Mouse (Mus musculus): ENCODE measurements at regions not wholly inside any gene's neighbourhood (a gene's known extent, or its start where the extent isn't known, plus 50 kb on each side); places are given as distances from the start of the nearest gene placed in this dataset.

- DNase-seq, result no peak
Observed at GRCm38 (mm10) chr4:56686141-56686540, 53.7 kb upstream of the Gm26657 start.

GRCm38 (mm10) chr4:56685696-56686095 is 54.2 kb upstream of the Gm26657 start:
- no peak for DNase-seq

GRCm38 (mm10) chr4:56685123-56685522 is 54.7 kb upstream of the Gm26657 start:
- DNase-seq, result peak; percentile 85 to 90

GRCm38 (mm10) chr4:56684031-56684430 is 55.8 kb upstream of the Gm26657 start:
- DNase-seq, result no peak

DNA sequence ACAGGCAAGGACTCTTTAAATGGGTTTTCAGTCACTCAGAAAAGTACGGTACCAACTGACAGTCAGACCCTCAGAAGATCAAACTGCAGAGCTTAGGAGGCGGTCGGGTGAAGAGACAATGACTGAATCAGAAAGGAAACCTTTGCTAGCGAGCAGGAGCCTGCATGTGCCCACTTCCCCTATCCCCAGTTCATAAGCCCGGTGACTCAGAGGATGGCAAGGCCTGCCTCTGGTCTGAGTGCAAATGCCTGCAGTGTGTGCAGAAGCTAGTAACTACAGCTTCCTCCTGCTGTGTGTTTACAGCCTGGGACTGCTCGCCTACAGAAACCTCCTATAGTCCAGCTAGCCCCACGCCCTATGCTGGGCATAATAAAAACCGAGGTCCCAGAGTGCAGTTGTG is 58.7 kb upstream of the Gm26657 start:
- no peak for DNase-seq

- no peak for DNase-seq
Observed at GRCm38 (mm10) chr4:56673868-56674267, 66.0 kb upstream of the Gm26657 start.

- DNase-seq, result peak in 1 of 2 experiments; percentile 6
Observed at GRCm38 (mm10) chr4:56664921-56665320, 74.9 kb upstream of the Gm26657 start.

GRCm38 (mm10) chr4:56661816-56662215 is 78.1 kb upstream of the Gm26657 start:
- no peak for DNase-seq

DNA sequence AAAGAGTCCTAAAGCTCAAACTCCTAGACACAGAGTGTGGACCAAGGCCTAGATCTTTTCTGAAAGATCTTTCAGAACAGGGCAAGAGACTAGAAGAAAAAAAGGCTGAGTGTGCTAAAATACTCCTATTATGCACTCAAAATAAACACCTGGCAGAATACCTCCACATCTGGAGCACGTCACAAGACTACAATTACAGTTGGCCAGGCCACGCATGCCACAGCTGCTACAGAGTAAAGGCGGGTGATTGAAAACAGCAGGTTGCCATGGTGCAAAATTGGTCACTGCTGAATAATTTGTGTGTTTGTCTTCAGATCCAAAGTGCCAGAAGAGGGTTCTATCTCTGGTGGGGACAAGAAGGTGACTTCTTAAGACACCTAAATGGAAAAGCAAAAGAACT is 82.8 kb upstream of the Gm26657 start:
- DNase-seq, result no peak

GRCm38 (mm10) chr4:56654327-56654726 is 85.5 kb upstream of the Gm26657 start:
- DNase-seq, result no peak

- DNase-seq, result no peak
Observed at GRCm38 (mm10) chr4:56652819-56653218, 87.1 kb upstream of the Gm26657 start.

GRCm38 (mm10) chr4:56649731-56650130 is 90.1 kb upstream of the Gm26657 start:
- DNase-seq, result no peak

DNA sequence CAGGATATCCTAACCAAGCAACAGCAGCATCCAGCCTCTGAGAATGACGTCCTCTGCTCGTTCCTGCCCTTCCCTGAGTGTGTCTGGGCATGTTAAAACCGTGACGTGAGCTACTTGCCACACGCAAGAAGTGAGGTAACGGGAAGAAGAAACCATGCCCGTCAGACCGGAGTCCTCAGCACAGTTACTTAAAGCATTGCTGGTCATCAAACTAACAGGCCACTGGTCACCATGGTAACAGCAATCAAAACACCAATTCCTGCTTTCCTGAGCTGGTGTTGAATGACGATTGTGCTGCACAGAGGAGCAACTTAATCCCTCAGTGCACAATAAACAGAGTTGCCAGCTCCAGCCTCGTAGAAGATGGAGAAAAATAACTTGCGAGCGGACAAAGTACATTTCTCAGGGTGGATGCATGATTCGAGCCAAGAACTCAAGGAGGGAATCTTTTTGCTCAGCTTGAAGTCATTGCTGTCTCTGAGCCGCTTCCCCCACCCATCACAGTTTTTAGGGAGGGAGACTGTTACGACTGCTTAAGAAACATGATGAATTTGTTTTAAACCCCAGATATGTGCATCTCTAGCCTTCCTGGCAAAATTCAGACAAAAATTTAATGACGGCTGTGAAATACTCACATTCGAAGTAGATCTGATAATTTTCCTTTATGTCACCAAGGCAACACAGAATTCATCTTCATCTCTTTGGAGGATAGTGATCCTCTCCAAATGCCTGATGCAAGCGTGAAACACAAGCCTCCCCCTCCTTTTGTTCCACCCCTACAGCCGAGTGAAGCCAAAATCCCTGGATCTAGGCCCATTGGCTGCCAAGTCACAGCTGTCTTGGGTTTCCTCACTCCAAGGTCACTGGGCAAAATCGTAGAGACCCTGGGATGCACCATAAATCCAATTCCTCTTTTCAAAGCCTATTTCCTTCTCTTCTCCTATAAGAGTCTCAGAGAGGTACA is 95.6 kb upstream of the Gm26657 start:
- DNase-seq, result no peak

GRCm38 (mm10) chr4:56643491-56643890 is 96.4 kb upstream of the Gm26657 start:
- no peak for DNase-seq

- no peak for DNase-seq
Observed at GRCm38 (mm10) chr4:56639709-56640108, 100.2 kb upstream of the Gm26657 start.

DNA sequence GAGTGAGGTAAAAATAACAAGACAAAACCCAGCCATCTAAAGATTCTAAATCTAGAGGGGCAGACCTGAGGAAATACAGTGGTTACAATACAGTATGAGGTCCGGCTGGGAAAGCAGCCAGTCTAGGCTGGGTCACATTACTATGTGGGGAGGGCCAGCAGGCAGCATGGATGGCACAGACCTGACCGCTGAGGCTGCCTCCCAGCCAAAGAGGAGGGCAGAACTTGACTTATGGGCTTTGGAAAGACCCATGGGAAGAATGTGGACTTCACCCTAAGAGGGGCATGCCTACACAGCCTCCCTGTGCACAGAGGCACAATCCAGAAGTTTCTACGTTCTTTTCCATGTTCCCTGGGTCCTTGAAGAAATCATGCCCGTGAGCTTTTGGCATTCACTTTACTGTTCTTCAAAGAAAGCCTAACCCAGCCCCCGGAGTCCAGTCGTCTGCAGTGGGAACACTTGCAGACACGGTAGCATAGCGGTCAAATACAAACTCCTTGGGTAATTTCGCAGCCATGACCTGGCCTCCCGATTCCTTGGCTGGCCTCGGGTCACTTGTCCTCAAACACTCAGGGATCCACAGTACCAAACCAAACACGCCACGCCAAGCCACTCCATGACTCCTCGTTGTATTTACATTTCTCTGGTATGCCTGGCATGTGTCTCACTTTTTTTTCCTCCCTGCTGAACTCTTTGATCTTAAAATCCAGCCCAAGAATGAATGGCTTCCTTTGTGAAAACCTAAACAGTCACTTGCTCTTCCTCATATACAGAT is 101.0 kb upstream of the Gm26657 start:
- peak in 1 of 2 experiments; percentile 5 for DNase-seq

DNA sequence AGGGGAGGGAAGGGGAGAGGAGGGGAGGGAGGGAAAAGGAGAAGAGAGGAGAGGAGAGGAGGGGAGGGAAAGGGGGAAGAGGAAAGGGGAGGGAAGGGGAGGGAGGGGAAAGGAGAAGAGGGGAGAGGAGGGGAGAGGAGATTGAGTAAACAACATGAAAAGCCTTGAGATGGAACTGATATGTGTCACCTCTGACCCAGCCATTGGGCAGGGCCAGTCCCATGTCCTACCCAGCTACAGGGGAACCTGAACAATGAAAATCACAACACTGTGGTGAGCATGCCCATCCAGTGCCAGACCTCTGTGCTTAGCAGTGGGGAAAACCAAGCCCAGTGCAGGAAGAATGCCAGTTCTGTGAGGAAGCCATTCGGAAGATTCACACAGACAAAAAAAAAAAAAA is 103.6 kb upstream of the Gm26657 start:
- no peak for DNase-seq

DNA sequence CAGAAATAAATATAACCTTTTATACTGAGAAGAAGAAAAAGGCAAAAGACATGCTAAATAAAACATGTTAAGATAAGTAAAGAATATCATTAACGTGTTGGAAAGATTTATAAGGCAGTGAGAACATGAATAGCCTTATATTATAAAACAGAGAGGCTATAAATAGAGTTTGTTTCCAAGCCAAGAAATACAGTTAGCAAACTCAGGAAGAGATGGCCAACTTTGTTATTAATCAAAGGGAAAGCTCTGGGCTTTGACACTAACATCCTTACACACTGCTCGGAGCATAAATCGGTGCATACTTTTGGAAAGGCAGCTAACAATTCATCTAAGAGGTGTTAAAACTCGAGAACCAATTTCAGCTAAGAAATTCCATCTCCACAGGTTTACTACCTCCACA is 106.3 kb upstream of the Gm26657 start:
- no peak for DNase-seq

DNA sequence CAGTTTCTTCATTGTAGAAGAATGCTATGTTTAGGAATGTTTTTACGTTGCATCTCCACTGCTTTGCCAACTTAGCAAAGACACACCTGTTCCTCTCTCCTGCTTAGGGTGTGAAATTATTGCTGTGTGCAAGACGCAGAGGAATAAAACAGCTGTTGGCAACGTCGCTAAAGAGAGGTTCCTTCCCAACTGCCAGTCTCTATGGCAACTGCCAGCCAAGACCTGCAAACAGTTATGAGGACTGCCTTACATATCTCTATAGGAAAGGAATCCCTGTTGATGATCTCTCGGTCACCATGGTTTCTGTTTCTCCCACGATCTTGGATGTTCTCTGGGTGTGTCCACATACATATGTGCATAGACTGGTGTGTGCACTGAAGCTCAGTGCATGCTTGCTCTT is 109.6 kb upstream of the Gm26657 start:
- no peak for DNase-seq

GRCm38 (mm10) chr4:56627206-56627605 is 112.7 kb upstream of the Gm26657 start:
- DNase-seq, result no peak

DNA sequence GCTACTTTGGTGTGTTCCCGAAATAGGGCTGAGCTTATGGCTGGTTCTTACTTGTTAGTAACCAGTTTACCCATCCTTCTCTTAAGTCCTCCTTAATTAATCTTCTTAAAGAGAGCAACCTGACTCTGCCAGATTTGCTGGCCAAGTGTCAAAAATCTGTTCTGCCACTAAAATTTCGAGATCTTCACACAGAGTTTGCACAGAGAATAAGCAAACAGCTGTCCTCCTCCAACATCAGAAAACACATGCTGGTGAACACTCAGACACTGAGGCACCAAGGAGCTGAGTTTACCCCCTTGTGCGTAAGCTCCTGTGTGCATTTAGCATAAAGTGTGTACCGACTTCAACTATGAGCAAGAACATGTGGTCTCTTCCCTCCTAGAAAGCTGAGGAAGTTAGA is 118.1 kb upstream of the Gm26657 start:
- no peak for DNase-seq

GRCm38 (mm10) chr4:56621356-56621755 is 118.5 kb upstream of the Gm26657 start:
- no peak for DNase-seq

DNA sequence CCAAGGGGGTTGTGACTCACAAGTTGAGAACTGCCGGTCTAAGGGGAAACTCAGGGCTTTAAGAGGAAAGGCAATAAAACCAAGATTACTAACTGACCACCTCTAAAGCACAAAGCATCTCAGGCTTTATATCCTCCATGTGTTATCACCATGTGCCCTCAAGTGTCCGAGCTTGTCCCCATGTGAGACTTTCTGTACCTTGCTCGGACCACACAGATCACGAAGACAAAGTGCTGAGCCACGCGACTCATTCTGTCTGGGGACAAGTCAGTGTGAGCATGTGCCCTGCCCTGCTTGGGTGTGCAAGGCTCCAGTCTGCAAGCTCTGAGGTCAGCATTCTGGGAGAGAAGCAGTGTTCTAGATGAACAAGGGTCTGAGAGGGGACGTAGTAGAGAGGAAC is 119.2 kb upstream of the Gm26657 start:
- no peak for DNase-seq

- DNase-seq, result no peak
Observed at GRCm38 (mm10) chr4:56619803-56620202, 120.1 kb upstream of the Gm26657 start.
